Mouse (Mus musculus): Measurements from ENCODE around the gene Eps8l1. TPM values are rescaled to one million over a fixed set of nuclear protein-coding genes. Genes with fewer than 3 reads are reported as not detected.
"Not testable (repeated sequence)": the region's sequence is repeated elsewhere in the genome, so short reads cannot be mapped to it uniquely, and the experiment has no call there.

Gene Eps8l1
- polyA plus RNA-seq, 1 experiment: 12.7 TPM

DNA sequence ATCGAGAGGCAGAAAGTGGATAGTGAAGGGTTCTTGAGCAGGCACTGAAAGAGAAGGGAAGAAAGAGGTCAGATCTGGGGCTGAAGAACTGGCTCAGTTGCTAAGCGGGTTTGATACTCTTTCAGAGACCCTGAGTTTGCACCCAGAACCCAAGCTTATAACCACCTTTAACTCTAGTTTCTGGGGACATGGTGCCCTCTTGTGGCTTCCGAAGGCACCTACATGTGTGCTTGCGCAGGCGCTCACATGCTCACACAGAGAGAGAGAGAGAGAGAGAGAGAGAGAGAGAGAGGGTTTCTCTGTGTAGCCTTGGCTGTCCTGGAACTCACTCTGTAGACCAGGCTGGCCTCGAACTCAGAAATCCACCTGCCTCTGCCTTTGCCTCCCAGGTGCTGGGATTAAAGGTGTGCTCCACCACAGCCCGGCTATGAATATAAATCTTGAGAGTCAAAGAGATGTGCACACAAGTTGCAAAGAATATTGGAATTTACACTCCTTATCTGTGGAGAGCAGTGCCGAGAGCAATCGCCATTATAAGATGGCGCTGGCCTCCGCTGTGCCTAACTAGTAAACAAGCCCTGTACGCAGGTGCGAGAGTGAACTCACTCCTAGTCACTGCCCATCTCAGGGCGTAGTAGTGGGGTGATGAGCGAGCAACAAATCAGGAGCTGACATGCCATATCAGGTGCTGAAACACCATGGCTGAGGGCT, 63.9 kb downstream of the Eps8l1 start, which contains the start of gene Tnni3:
Gene Tnni3, minus strand, starts transcription at position 18 of the 711 bp plus-strand sequence.
- not testable (repeated sequence) for H3K4me1 ChIP-seq (ENCODE audit: control insufficient read depth, insufficient read depth, low read length); H3K36me3 ChIP-seq (ENCODE audit: control insufficient read depth, insufficient read depth, low read length); H3K27me3 ChIP-seq (replicated peaks; ENCODE audit: control insufficient read depth, insufficient read depth, low read length); H3K27ac ChIP-seq (ENCODE audit: insufficient read depth, low read depth, low read length); H3K4me3 ChIP-seq (ENCODE audit: insufficient read depth, low read depth, low read length)
- peak; percentile 45 for DNase-seq
- WGBS: 65% methylated on average over 15 of the region's 15 CpGs
- TF ChIP-seq CTCF (conservative IDR thresholded peaks at IDR 0.05; ENCODE audit: insufficient read depth, insufficient read length, low read depth, low read length): peak; percentile 75

DNA sequence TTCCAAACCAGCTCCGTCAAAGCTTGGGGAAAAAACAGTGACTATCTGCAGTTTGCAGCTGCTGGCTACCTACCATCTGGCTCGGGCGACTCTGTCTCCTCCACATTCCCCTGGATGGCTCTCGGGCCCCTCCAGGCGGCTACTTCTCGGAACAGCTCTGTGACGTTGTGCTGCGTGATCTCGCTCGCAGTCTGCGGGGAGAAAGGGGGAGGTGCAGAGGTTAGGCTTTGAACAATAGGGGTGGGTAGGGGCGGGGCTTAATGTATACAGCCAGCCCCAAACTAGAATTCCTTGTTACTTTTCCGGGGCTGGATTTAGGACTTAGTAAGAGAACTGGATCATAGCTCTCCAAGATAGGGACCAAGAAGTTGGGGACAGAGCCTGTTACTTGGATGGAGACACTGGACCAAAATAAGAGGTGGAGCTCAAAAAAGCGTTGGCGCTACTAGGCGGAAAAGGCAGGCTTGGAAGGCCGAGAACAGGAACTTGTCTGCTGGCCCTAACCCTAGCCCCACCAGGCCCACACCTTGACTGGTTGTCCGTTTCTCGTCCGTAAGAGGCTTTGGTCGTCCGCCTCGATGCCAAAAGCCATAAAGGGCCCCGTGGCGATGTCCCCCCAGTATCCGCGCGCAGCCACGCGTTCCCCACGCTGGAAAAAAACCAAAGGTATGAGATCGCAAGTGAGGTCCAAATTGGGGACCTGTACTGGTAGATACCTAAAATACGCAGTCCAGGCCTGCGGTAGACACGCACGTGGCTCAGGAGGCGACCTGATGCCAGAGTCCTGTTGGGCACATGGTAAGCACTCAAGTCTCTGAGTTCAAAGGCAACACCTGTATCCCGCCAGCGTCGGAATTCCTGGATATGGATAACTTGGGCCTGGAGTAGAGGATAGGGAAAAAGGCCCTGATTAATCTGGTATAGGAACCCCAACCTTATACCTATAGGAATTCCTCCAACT, 66.1 kb downstream of the Eps8l1 start:
- no peaks in the 10 kb centered on the region for H3K4me1 ChIP-seq (ENCODE audit: control insufficient read depth, insufficient read depth, low read length)
- no peaks in the 10 kb centered on the region for H3K27me3 ChIP-seq (replicated peaks; ENCODE audit: control insufficient read depth, insufficient read depth, low read length)
- no peaks in the 10 kb centered on the region for H3K36me3 ChIP-seq (ENCODE audit: control insufficient read depth, insufficient read depth, low read length)
- peak; percentile 62 for TF ChIP-seq CTCF (conservative IDR thresholded peaks at IDR 0.05; ENCODE audit: insufficient read depth, insufficient read length, low read depth, low read length)
- no peak for TF ChIP-seq POLR2A (IDR thresholded peaks at IDR 0.05; ENCODE audit: low read depth, low read length)
- DNase-seq: peak; percentile 74
- no peak overlapping the region for H3K27ac ChIP-seq (ENCODE audit: insufficient read depth, low read depth, low read length)
- 24% methylated on average over 40 of the region's 40 CpGs for WGBS
- peak overlapping the region; percentile 39 for H3K4me3 ChIP-seq (ENCODE audit: insufficient read depth, low read depth, low read length)

DNA sequence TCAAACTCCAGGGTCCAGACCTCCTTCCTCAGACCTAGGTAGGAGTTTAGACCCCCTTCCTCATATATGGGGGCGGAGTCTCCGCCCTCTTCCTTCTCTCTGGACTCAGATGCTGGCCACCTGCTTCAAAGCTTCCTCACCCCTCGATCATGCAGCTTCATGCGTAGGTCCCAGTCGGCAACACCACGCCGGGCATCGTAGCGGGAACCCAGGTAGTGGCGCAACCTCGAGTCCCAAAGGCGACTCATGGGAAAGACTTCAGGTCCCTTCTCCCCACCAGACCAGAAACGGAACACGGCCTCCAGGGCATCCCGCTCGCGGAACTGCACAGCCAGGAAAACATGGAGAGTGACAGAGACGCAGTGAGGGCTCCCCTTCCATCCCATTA, 66.8 kb downstream of the Eps8l1 start:
- H3K27ac ChIP-seq (ENCODE audit: insufficient read depth, low read depth, low read length): no peak overlapping the region
- H3K27me3 ChIP-seq (replicated peaks; ENCODE audit: control insufficient read depth, insufficient read depth, low read length): no peaks in the 10 kb centered on the region
- WGBS: 64% methylated on average over 18 of the region's 18 CpGs
- DNase-seq: no peak
- no peaks in the 10 kb centered on the region for H3K36me3 ChIP-seq (ENCODE audit: control insufficient read depth, insufficient read depth, low read length)
- no peak for TF ChIP-seq POLR2A (IDR thresholded peaks at IDR 0.05; ENCODE audit: low read depth, low read length)
- no peak for TF ChIP-seq CTCF (conservative IDR thresholded peaks at IDR 0.05; ENCODE audit: insufficient read depth, insufficient read length, low read depth, low read length)
- no peaks in the 10 kb centered on the region for H3K4me1 ChIP-seq (ENCODE audit: control insufficient read depth, insufficient read depth, low read length)
- no peak overlapping the region for H3K4me3 ChIP-seq (ENCODE audit: insufficient read depth, low read depth, low read length)

Other genes starting within 250 kb of the Eps8l1 start
- gene Lilra5, start 222.9 kb upstream of the Eps8l1 start, polyA plus RNA-seq (2012; rRNA removed): 1.2 and 1.6 TPM in 2 replicates
- gene Ncr1, start 123.0 kb upstream of the Eps8l1 start, polyA plus RNA-seq (2012; rRNA removed): 0.29 and 0.52 TPM in 2 replicates
- gene Gp6, start 62.9 kb upstream of the Eps8l1 start, polyA plus RNA-seq (2012; rRNA removed): 0.02 TPM in 1 of 2 replicates, not detected in the other
- gene Rdh13, start 15.0 kb upstream of the Eps8l1 start, polyA plus RNA-seq (2012; rRNA removed): 21.0 and 23.8 TPM in 2 replicates
- gene Ppp1r12c, start 41.0 kb downstream of the Eps8l1 start, polyA plus RNA-seq (2012; rRNA removed): 31.0 and 33.0 TPM in 2 replicates
- gene Tnnt1, start 55.7 kb downstream of the Eps8l1 start, polyA plus RNA-seq (2012; rRNA removed): 0.39 and 3.9 TPM in 2 replicates
- gene Tnni3, start 63.6 kb downstream of the Eps8l1 start, polyA plus RNA-seq (2012; rRNA removed): 2.1 and 2.6 TPM in 2 replicates
- 1.3 and 1.4 TPM in 2 replicates for gene Dnaaf3, start 71.8 kb downstream of the Eps8l1 start, polyA plus RNA-seq (2012; rRNA removed)
- 0.55 and 1.0 TPM in 2 replicates for gene Syt5, start 86.9 kb downstream of the Eps8l1 start, polyA plus RNA-seq (2012; rRNA removed)
- 0.22 and 0.24 TPM in 2 replicates for gene Ptprh, start 143.4 kb downstream of the Eps8l1 start, polyA plus RNA-seq (2012; rRNA removed)
- 83.0 and 86.5 TPM in 2 replicates for gene Tmem86b, start 170.7 kb downstream of the Eps8l1 start, polyA plus RNA-seq (2012; rRNA removed)
- 103 and 109 TPM in 2 replicates for gene Ppp6r1, start 198.3 kb downstream of the Eps8l1 start, polyA plus RNA-seq (2012; rRNA removed)
- gene Hspbp1, start 224.4 kb downstream of the Eps8l1 start, polyA plus RNA-seq (2012; rRNA removed): 36.6 and 39.4 TPM in 2 replicates
- gene Brsk1, start 229.9 kb downstream of the Eps8l1 start, polyA plus RNA-seq (2012; rRNA removed): 1.7 and 2.3 TPM in 2 replicates

Measured in kidney, adult 2 months (tissue).